Mouse (Mus musculus) mammary gland, adult 2 months (tissue): Measurements from ENCODE around the gene Taz. TPM values are rescaled to one million over a fixed set of nuclear protein-coding genes. Genes with fewer than 3 reads are reported as not detected.

Experiments used
- polyA plus RNA-seq: library from polyadenylated mRNA; depleted of rRNA; stranded (reverse); fragments of >200 nt; gene quantifications from 2 replicates; pipeline ENCODE4 v1.2.3, GENCODE M21; 2012; ENCODE audit warnings: low replicate concordance; rRNA removed

Taz gene
- 128 and 141 TPM in 2 replicates for polyA plus RNA-seq

GRCm38 (mm10) chrX:74281732-74282394, at the start of gene Taz, which contains the start of gene Dnase1l1:
TSS of gene Taz (plus strand) at chrX:74281912.
TSS of gene Dnase1l1 (minus strand) at chrX:74282337.

DNA sequence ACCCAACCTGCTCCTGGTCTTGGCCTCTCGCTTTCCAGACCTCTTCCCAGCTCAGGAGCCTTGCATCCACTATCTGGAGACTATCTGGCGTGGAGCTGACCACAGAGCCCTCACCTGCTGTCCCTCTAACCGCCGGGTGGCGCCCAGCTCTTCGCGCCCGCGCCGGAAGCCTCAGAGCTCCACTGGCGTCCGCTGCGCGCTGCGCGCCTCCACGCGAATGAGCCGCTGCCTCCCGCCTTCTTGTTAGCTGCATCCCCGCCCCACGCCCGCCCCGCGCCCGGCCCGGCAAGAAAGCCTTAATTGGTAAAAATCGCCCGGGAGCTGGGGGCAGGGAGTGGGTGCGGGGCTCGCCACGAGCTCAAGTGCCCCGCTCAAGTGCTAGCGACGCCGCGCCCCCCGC, 32.1 kb upstream of the Taz start, which contains the start of gene Flna:
TSS of gene Flna (minus strand) at position 206 of the 400 bp plus-strand sequence.

GRCm38 (mm10) chrX:74254153-74254887, 27.4 kb upstream of the Taz start, which contains the start of gene Emd:
TSS of gene Emd (plus strand) at chrX:74254687.

DNA sequence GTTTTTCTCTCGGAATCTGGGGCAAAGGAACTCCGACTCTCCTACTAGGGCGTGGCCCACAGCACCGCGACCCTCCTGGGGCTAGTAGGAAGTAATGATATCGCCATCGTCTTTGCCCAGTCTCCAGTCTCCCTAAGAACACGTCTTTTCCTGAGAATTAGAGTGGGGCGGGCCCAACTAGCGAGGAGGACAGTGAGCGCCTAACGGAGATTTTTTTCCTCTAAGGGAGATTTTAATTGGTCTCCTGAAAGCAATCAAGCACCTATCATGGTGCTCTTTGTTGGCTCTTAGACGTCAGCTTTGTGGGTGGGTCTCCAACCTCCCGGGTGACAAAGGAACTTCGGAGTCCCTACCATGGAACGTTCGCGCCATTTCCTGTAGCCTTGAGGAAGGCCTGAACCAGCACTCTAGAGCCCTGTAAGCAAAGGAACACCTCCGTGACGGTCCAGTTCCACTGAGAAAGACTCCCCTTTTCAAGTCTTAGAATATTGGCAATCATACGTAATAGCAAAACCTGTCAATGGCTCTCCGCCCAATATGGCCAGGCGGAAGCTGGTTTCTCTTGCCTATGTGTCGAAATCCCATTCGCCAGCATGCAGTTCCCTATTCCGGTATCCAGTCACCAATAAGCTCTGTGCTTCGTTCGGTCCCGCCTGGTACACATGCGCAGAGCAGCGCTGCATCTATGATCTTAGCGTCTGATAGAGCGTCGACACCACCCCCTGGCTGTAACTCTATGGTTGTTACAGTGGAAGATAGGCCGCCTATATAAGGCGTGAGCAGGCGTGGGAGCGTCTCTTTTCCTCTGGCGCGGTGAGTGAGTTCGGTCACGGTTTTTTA, 11.4 kb upstream of the Taz start, which contains the start of gene Rpl10:
TSS of gene Rpl10 (plus strand) at position 751 of the 840 bp plus-strand sequence.

GRCm38 (mm10) chrX:74296538-74297448, 15.1 kb downstream of the Taz start, which contains the start of gene Atp6ap1:
TSS of gene Atp6ap1 (plus strand) at chrX:74297097.

DNA sequence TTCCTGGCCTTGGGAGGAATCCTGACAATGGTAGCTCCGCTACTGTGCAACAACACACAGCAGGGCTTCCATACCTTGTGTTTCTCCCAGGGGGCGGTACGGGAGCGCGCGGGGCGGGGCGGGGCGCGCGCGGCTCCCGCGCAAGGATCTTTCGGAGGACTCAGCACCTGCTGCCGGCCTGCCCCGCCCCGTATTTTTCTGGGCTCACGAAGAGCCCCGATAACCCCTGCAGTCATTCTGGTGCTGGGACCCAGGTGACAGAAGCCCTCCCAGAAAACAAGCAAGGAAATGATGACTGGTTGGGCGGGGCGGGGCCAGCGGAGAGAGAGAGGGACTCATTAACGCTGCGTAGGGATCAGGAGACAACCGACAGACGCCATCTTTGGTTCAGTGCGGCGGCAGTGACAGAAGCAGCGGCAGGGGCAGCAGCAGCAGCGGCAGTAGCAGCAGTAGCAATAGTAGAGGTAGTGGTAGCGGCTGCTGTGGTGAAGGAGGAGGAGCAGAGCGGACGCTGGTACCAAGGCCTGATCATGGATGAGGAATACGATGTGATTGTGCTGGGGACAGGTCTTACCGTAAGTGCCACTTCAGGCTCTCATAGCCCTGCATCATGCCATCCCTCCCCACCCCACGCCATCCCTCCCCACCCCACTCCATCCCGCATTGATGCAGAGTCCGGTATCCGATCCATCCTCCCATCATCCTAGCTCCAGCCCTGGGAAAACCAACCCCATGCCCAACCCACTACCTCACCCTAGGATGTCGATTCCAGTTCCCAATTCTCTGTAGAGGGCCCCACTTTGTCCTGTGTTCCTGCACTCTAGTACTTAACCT, 23.4 kb downstream of the Taz start, which contains the start of gene Gdi1:
TSS of gene Gdi1 (plus strand) at position 132 of the 834 bp plus-strand sequence.

DNA sequence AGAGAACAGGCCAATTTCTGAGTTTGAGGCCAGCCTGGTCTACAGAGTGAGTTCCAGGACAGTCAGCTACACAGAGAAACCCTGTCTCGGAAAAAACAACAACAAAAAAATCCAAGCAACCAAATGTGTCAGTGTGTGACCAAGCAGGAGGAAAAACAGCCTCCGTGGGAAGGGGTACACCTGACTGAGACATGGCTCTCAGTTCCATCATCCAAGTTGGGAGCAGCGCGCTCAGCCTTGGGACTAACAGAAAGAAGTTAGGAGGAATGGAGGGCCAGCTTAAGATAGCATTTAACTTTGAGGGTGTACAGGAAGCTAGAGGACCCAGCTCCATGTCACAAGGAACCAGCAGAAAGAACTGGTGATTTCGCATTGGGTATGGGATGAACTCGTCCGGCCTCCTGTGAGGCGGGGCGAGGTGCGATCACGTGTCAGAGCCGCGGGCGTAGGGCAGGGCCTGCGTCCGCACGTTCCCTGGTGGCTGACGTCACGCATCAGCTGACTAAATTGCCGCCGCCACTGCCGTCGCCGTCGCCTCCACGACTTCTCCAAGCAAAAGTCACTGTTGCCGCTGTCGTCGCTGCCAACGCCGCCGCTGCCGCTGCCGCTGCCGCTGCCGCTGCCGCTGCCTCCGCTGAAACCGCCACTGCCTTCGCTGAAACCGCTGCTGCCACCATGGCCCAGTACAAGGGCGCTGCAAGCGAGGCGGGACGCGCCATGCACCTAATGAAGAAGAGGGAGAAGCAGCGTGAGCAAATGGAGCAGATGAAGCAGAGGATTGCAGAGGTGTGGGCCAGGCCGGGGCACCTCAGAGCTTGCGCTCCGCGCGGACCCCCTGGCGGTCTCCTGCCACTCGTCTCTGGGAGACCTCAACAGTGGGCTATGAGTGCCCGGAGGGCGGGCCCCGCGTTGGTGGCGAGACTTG, 31.1 kb downstream of the Taz start, which contains the start of gene Fam50a:
TSS of gene Fam50a (plus strand) at position 494 of the 925 bp plus-strand sequence.

DNA sequence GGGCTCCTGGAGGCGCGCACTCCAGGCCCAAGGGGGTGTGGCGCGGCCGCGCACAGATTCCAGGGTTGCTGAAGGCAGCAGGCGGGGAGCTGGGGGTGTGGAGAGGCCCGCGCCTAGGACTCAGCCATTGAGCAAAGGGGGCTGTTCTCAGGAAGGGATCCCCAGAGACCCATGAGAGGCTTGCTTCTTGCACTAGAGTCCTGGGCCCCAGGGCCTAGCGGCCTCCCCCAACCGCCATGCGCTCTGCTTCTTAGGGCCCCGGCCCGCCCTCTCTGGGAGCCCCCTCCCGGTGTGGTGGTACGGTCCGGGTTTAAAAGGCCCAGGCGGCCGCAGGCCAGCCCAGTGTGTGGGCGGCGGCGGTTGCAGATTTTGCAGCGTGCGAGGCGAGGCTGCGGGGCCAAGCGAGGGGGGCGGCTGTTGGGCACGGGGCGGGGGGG, 47.0 kb downstream of the Taz start, which contains the start of gene Plxna3:
TSS of gene Plxna3 (plus strand) at position 342 of the 437 bp plus-strand sequence.

Other genes with a start within 250 kb of the Taz start
- 2.1 TPM in 1 of 2 replicates, not detected in the other for gene Opn1mw, start 154.4 kb upstream of the Taz start, polyA plus RNA-seq
- 6.0 and 8.2 TPM in 2 replicates for gene Mecp2, start 146.5 kb upstream of the Taz start, polyA plus RNA-seq
- gene Tex28, start 114.1 kb upstream of the Taz start, polyA plus RNA-seq, result not detected in 2 replicates
- gene Tktl1, start 104.7 kb upstream of the Taz start, polyA plus RNA-seq, result 0.19 TPM in 1 of 2 replicates, not detected in the other
- 435 and 465 TPM in 2 replicates for gene Flna, start 32.1 kb upstream of the Taz start, polyA plus RNA-seq
- 54.0 and 73.1 TPM in 2 replicates for gene Emd, start 27.2 kb upstream of the Taz start, polyA plus RNA-seq
- gene Rpl10, start 11.1 kb upstream of the Taz start, polyA plus RNA-seq, result 1,218 and 1,546 TPM in 2 replicates
- gene Dnase1l1, start 425 bp downstream of the Taz start, polyA plus RNA-seq, result 19.4 and 84.6 TPM in 2 replicates
- 366 and 441 TPM in 2 replicates for gene Atp6ap1, start 15.2 kb downstream of the Taz start, polyA plus RNA-seq
- 190 and 385 TPM in 2 replicates for gene Gdi1, start 23.1 kb downstream of the Taz start, polyA plus RNA-seq
- 10.4 and 13.7 TPM in 2 replicates for gene Fam50a, start 31.1 kb downstream of the Taz start, polyA plus RNA-seq
- 35.3 and 37.3 TPM in 2 replicates for gene Plxna3, start 47.2 kb downstream of the Taz start, polyA plus RNA-seq
- gene Lage3, start 71.7 kb downstream of the Taz start, polyA plus RNA-seq, result 35.5 and 59.7 TPM in 2 replicates
- gene Ubl4a, start 91.3 kb downstream of the Taz start, polyA plus RNA-seq, result 31.4 and 52.5 TPM in 2 replicates
- gene Slc10a3, start 91.4 kb downstream of the Taz start, polyA plus RNA-seq, result 20.2 and 38.4 TPM in 2 replicates
- 43.6 and 48.4 TPM in 2 replicates for gene Fam3a, start 111.4 kb downstream of the Taz start, polyA plus RNA-seq
- 11.1 and 19.5 TPM in 2 replicates for gene Ikbkg, start 111.4 kb downstream of the Taz start, polyA plus RNA-seq
- gene G6pdx, start 147.3 kb downstream of the Taz start, polyA plus RNA-seq, result 121 and 216 TPM in 2 replicates
- not detected in 2 replicates for gene Gm6880, start 199.5 kb downstream of the Taz start, polyA plus RNA-seq